Mouse (Mus musculus): ENCODE data around the gene Trabd2b. TPM values are rescaled to one million over a fixed set of nuclear protein-coding genes. Genes with fewer than 3 reads are reported as not detected.

The Trabd2b gene
- polyA plus RNA-seq, 1 experiment from 2014 or later, result 0.56 TPM

DNA sequence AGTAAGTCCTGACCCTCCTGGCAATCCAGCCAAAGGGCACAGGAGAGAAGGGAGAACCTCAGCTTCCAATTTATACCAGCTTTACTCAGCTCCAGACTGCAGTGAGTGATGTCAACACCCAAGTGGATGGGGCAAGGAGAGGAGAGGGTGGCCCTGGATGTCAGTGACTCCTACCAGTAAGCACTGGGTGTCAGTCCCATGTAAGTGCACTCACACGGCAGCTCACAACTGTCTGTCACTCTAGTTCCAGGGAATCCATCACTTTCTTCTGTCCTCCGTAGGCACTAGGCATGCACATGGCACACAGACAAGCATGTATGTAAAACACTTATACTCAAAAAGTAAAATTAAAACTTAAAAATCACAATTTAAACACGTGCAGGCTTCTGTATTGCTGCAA, 113.4 kb downstream of the Trabd2b start:
- H3K9ac ChIP-seq (replicated peaks), result no peak overlapping the region
- no peak overlapping the region for H3K4me3 ChIP-seq (replicated peaks)
- no peaks in the 10 kb centered on the region for H3K36me3 ChIP-seq
- H3K27me3 ChIP-seq (replicated peaks), result no peaks in the 10 kb centered on the region
- no peak overlapping the region for H3K4me2 ChIP-seq
- H3K4me1 ChIP-seq, result no peaks in the 10 kb centered on the region
- H3K9me3 ChIP-seq (replicated peaks), result no peaks in the 10 kb centered on the region
- 87% methylated on average over 3 of the region's 3 CpGs for WGBS
- H3K27ac ChIP-seq (replicated peaks), result no peak overlapping the region
- ATAC-seq (ENCODE audit: low FRiP score), result no peak

DNA sequence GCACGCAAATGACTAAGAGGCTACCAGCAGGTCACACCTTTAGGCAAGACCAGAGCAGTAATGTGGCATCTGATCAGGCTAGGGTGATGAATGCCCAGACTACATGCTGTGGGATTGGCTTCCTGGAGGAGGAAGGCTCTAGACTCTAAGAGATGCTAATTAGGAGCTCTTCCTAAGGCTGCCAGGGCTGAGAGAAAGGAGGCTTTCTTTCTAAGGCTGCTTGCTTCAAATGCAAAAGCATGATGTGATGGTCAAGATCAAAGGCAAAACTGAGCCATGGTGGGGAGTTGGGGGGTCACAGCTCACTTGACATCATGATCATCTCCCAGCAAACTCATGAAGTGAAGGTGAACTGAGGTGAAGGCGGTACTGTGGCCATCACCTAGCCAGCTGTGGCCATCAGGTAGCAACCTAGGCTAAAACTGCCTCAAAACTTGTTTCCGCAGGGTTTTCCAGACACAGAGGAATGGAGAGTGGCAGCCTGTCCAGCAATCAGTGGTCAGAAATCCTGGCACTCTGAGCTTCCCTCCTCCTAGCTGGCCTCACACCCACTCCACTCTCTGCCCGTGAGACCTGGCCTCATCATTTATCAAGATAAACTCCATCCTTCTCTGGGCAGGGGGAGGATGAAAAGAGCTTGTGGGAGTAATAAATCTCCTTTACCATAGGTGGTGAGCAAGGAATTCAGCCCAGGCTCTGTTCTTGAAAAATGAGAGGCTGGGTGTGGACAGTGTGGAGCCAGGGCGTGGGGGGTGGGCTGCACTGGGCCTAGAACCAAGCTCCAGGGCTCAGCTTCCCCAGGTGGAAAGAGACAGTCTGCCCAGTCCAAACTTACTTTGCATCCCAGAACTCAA, 117.0 kb downstream of the Trabd2b start:
- Histone ChIP-seq H3K36me3 (no peaks in the 10 kb centered on the region), H3K9me3 (replicated peaks) (no peaks in the 10 kb centered on the region), H3K27me3 (replicated peaks) (no peaks in the 10 kb centered on the region), H3K4me1 (no peaks in the 10 kb centered on the region), H3K4me3 (replicated peaks) (no peak overlapping the region), H3K4me2 (no peak overlapping the region), H3K9ac (replicated peaks) (no peak overlapping the region), H3K27ac (replicated peaks) (no peak overlapping the region)
- ATAC-seq (ENCODE audit: low FRiP score), result peak; percentile 61; the same call in 1 of the 2 replicates
- WGBS, result 68% methylated on average over 5 of the region's 5 CpGs

DNA sequence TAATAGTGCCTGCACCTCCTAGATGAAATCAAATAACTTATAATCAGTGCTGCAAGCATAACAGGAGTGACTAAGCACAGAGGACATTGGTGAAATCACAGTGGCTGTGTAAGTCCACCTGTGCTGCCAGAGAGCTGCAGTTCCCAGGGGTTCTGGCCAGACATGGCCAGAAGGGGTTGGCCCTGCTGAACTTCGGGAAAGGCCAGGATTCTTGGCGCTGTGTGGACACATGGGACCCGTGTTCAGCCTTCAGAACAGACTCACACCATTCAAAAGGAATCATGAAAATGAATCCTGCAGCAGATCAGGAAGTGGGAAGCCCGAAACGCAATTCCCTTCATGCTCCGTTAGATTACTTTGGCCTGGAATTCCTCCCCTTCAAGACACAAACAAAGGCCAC, 125.1 kb downstream of the Trabd2b start:
- Histone ChIP-seq H3K4me2 (no peak overlapping the region), H3K9ac (replicated peaks) (no peak overlapping the region), H3K27ac (replicated peaks) (no peak overlapping the region), H3K9me3 (replicated peaks) (no peaks in the 10 kb centered on the region), H3K4me1 (no peaks in the 10 kb centered on the region), H3K27me3 (replicated peaks) (no peaks in the 10 kb centered on the region), H3K4me3 (replicated peaks) (no peak overlapping the region), H3K36me3 (no peaks in the 10 kb centered on the region)
- no peak for ATAC-seq (ENCODE audit: low FRiP score)
- WGBS, result 65% methylated on average over 6 of the region's 6 CpGs

DNA sequence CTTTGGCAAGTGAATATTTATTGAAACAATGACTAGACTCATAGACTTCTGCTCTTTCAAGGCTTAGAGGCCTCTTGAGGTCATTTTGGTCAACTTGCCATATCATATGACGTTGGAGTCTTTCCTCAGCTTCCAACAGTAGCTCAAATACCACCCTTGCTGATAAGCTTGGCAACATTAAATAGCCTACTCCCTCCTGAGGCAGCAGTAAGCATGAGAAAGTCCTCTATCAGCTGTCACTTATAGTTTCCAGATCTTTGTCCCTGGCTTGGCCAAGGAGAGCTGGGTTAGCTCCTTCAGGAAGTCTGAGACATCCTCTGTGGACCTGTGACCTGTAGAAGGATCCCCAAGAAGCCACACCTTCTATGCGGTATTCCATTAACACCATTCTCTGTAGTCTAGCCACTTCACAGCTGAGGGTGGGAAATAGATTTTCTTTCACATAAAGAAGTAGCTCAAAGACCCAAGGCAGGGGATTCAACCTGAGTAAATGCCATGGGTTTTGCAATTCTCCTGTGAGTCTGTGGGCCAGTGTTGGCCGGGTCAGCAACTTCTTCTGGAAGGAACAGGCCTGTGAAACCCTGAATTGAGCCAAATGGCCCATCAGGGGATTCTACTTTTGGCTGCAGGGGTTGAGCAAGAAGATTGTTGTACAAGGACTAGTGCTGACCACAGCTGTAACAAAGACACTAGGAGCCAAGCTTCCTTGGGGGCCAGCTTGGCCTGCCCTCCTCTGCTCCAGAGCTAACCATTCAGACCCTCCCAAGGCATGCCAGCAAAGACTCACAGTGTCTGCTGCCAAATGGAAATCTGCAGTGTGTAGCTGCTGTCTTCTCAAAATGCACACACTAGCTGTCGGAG, 127.6 kb downstream of the Trabd2b start:
- WGBS, result 83% methylated on average over 4 of the region's 4 CpGs
- Histone ChIP-seq H3K4me1 (no peaks in the 10 kb centered on the region), H3K27me3 (replicated peaks) (no peaks in the 10 kb centered on the region), H3K36me3 (no peaks in the 10 kb centered on the region), H3K4me2 (no peak overlapping the region), H3K9me3 (replicated peaks) (no peaks in the 10 kb centered on the region), H3K9ac (replicated peaks) (no peak overlapping the region), H3K27ac (replicated peaks) (no peak overlapping the region), H3K4me3 (replicated peaks) (no peak overlapping the region)
- ATAC-seq (ENCODE audit: low FRiP score), result no peak

DNA sequence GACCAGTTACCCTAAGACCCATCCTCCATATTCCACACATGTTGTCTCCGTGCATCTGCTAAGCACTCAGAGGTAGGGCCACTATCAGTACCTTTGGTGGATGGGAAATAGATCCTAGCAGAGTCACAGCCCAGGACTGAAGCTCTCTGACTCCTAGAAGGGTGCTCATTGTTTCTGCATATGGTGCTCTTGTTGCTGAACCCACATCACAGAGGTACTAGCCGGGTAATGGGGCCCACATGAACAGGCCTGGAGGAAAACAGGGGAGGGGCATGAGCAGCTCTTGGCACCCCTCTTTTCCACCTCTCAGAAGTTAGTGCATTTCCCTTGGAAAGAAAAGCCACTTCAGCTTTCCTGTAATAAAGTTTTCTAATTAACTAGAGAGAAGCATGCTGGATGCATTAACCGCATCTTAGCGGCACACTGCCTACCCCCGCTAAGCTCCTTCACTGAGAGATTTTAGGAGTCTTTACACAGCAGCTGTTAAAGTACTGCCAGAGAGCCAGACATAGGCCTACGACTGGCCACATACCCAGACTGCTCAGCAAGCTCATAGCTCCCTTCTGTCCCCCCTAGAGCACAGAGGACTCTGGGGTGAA, 131.0 kb downstream of the Trabd2b start:
- Histone ChIP-seq H3K4me1 (no peaks in the 10 kb centered on the region), H3K9ac (replicated peaks) (no peak overlapping the region), H3K9me3 (replicated peaks) (no peaks in the 10 kb centered on the region), H3K4me3 (replicated peaks) (no peak overlapping the region), H3K27me3 (replicated peaks) (no peaks in the 10 kb centered on the region), H3K4me2 (no peak overlapping the region), H3K36me3 (no peaks in the 10 kb centered on the region), H3K27ac (replicated peaks) (no peak overlapping the region; the same call in 1 of the 2 replicates)
- 0 out of 2 replicates have a peak, but pooled peaks have one; percentile 33 for ATAC-seq (ENCODE audit: low FRiP score)
- 54% methylated on average over 6 of the region's 6 CpGs for WGBS

DNA sequence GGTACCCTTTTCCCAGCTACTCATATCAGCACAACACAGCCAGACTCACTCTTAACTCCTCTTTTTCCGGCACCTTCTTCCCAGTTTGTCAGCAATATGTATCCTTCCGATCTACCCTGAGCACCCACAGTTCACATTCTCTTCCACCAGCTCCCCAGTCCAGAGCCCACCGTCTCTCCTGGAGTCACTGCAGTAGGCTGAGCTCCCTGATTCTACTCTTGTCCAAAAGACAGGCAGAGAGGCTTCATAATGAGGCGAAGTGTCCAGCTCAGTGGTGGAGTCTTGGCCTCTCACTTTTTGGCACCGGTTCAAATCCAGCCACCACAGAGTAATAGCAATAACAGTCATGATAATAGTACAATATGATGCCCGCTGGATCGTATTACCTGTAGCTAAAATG, 133.5 kb downstream of the Trabd2b start:
- Histone ChIP-seq H3K27me3 (replicated peaks) (no peaks in the 10 kb centered on the region), H3K9me3 (replicated peaks) (no peaks in the 10 kb centered on the region), H3K36me3 (no peaks in the 10 kb centered on the region), H3K4me1 (no peaks in the 10 kb centered on the region), H3K4me3 (replicated peaks) (no peak overlapping the region), H3K9ac (replicated peaks) (no peak overlapping the region), H3K27ac (replicated peaks) (no peak overlapping the region), H3K4me2 (no peak overlapping the region)
- no peak for ATAC-seq (ENCODE audit: low FRiP score)
- 93% methylated on average over 7 of the region's 7 CpGs for WGBS

DNA sequence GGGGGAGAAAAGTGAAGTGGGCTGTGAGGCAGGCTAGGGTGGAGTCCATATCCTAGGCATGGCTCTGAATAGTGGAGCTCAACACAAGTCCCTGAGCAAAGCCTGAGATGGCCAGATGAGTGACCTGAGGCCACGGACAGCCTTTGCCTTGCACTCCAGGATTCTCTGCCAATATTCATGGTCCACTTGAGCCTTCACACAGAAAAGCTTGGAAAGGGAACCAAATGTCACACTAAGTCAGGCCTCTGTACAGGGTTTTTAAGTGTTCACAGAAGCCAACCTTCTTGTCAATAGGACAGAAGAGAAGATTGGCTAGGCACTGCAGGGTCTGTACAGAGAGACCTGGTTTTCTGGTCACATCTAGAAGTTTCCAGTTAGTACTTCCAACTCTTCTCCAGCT, 134.7 kb downstream of the Trabd2b start:
- 83% methylated on average over 1 of the region's 1 CpGs for WGBS
- Histone ChIP-seq H3K4me3 (replicated peaks) (no peak overlapping the region), H3K36me3 (no peaks in the 10 kb centered on the region), H3K4me1 (no peaks in the 10 kb centered on the region), H3K27ac (replicated peaks) (no peak overlapping the region), H3K9ac (replicated peaks) (no peak overlapping the region), H3K9me3 (replicated peaks) (no peaks in the 10 kb centered on the region), H3K4me2 (no peak overlapping the region), H3K27me3 (replicated peaks) (no peaks in the 10 kb centered on the region)
- no peak for ATAC-seq (ENCODE audit: low FRiP score)

DNA sequence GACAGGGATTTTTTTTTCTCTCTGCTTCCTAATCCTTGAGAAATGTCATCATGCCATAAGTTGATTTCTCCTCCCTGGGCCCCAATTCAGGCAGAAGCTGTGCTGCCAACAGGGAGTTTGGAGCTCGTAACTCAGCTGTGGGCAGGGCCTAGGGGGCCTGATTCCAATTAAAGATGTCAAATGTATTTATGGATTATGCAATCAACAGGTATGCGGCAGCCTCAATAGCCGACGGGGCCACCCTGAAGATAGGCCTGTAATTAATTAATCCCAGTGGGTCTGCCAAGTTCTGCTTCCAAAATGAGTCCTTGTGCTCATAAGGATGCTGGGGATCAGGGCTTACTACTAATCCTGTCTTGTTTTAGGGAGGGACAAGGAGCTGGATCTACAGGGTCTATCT, 135.6 kb downstream of the Trabd2b start:
- 54% methylated on average over 4 of the region's 4 CpGs for WGBS
- H3K4me3 ChIP-seq (replicated peaks), result no peak overlapping the region
- H3K36me3 ChIP-seq, result no peaks in the 10 kb centered on the region
- no peak overlapping the region for H3K9ac ChIP-seq (replicated peaks)
- no peaks in the 10 kb centered on the region for H3K27me3 ChIP-seq (replicated peaks)
- no peaks in the 10 kb centered on the region for H3K9me3 ChIP-seq (replicated peaks)
- H3K27ac ChIP-seq (replicated peaks), result no peak overlapping the region
- no peaks in the 10 kb centered on the region for H3K4me1 ChIP-seq
- H3K4me2 ChIP-seq, result no peak overlapping the region
- ATAC-seq (ENCODE audit: low FRiP score), result no peak

DNA sequence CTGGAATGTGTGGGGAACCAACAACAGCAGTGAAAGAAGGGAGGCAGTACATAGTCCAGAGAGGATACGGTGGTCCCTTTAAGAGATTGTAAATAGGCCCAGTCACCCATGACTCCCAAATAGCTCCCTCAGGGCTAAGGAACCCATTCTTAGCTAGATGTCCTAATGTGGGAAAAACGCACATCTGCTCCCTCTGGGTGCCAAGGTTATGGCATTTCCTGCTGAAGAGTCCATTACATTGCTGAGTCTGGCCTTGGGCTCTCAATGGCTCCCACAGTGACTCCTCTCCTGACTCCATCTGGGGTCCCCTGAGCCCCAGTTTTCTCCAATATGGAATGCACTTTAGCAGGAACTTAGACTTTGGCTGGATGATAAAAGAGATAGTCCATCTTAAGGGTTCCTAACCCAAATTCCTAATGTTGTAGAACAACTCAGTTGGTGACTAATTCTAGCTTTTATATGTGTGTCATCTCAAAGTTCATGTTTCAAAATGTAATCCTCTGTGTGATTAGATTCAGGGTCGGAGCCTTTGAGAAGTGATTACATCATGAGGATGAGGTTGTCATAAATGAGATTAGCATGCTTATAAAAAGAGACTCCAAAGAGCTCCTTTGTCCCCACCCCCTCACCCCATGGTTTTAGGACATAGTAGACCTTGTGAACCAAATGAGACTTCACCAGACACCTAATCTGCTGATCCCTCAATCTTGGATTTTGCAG, 139.1 kb downstream of the Trabd2b start:
- Histone ChIP-seq H3K4me3 (replicated peaks) (no peak overlapping the region), H3K4me1 (peaks cover 5% of the 10 kb centered on the region; the same call in 1 of the 2 replicates), H3K27me3 (replicated peaks) (no peaks in the 10 kb centered on the region), H3K9ac (replicated peaks) (no peak overlapping the region), H3K9me3 (replicated peaks) (no peaks in the 10 kb centered on the region), H3K4me2 (no peak overlapping the region), H3K36me3 (no peaks in the 10 kb centered on the region), H3K27ac (replicated peaks) (no peak overlapping the region)
- no peak for ATAC-seq (ENCODE audit: low FRiP score)
- WGBS, result 59% methylated on average over 3 of the region's 3 CpGs

DNA sequence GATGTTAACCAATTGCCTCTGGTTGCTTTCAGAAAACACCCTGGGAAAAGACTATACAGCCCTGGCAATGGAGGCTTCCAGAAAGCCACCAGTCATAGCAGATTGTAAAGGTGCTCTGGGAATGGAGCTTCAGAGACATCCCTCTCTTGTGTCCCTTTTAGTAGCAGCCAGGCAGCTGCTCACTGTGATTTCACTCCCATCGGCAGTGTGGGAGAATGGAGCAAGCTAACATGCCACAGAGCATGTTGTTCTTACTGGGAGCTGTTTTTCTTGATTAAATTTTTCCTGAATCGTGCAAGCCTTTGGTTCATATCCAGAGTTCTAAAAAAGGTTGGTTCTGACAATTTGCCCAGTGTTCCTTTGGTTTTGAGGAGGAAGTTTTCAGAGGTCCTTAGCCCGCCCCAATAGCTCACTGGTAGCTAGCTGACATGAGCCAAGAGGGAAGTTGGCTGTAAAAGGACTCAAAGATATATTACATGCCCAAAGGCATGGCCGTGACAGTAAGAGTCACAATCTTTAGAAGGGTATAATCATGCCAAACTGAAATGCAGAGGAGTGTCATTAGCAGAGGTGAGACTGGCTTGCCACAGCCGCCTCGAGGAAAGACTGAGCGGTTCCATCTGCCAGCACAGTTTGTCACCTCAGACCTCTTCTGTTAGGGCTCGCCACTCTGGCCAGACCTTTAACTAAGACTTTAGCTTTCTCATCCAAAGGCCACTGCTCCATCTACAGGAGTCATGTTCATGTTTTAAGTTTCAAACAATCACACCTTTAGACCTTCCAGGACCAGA, 141.3 kb downstream of the Trabd2b start:
- WGBS, result 80% methylated on average over 8 of the region's 8 CpGs
- Histone ChIP-seq H3K27ac (replicated peaks) (no peak overlapping the region), H3K4me2 (no peak overlapping the region), H3K36me3 (no peaks in the 10 kb centered on the region), H3K9ac (replicated peaks) (no peak overlapping the region), H3K4me1 (peaks cover 13% of the 10 kb centered on the region), H3K27me3 (replicated peaks) (no peaks in the 10 kb centered on the region), H3K9me3 (replicated peaks) (no peaks in the 10 kb centered on the region), H3K4me3 (replicated peaks) (no peak overlapping the region)
- no peak for ATAC-seq (ENCODE audit: low FRiP score)

DNA sequence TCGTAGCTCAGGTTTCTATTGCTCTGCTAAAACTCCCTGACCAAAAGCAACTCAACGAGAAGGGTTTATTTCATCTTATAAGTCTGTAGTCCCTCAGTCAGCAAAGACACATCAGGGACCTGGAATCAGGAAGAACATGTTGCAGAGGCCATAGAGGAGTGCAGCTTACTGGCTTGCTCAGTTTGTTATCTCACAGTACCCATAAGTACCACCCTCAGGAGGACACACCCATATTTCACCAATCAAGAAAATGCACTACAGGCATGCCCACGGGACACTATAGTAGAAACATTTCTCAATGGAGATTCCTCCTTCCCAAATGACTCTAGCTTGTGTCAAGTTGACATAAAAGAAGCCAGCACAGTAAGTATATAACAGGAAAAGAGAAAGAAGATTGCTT, 143.0 kb downstream of the Trabd2b start:
- WGBS, result 92% methylated on average over 3 of the region's 3 CpGs
- Histone ChIP-seq H3K9me3 (replicated peaks) (no peaks in the 10 kb centered on the region), H3K4me3 (replicated peaks) (no peak overlapping the region), H3K9ac (replicated peaks) (no peak overlapping the region), H3K27ac (replicated peaks) (no peak overlapping the region), H3K36me3 (no peaks in the 10 kb centered on the region), H3K4me1 (peaks cover 13% of the 10 kb centered on the region), H3K4me2 (no peak overlapping the region), H3K27me3 (replicated peaks) (no peaks in the 10 kb centered on the region)
- ATAC-seq (ENCODE audit: low FRiP score), result no peak
